Mouse (Mus musculus): Measurements from ENCODE around the gene S100a9.

The S100a9 gene

DNA sequence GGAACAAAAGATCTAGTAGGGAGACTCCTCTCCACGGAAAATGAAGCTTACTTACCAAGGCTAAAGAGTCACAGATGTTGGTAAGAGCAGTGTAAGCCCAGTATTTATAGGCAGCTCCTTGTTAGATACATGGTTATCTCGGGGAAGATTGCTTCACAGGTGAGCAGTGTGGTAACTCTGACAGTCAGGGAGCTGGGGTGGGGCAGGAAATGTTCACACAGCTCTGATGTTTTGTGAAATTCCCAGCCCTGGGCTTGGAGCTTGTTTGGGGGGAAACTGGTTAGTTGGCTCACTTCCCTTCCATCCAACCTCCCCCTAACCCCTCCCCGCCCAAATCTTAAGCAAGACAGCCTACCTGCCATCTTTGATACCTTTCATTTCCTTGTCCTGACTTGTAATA, at the start of gene S100a9:
Gene S100a9 (minus strand): TSS at position 109 of the 400 bp plus-strand sequence.
- no peak for DNase-seq (ENCODE audit: extremely low read depth, low read depth)

DNA sequence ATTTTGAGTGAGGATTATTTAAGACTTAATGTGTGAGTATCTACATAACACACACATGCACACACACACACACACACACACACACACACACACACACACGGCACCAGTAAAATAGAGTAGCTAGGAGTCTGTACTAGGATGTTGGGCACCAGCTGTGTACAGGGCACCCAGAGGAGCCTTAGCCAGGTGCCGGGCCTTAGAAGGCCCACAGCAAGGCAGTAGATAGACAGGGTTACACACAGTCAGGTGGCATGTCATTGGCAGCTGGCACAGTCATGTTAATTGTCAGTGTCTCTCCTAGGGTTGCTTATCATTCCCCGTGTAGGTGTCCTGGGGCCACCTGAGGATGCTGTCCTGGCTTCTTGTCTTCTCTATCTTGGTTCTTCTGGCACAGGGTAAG, 31.1 kb upstream of the S100a9 start, which contains the start of gene Pglyrp4:
Gene Pglyrp4 (plus strand): TSS at position 301 of the 400 bp plus-strand sequence.
- DNase-seq (ENCODE audit: extremely low read depth, low read depth) = no peak

- DNase-seq (ENCODE audit: extremely low read depth, low read depth) = peak; percentile 80
Observed at GRCm38 (mm10) chr3:90709591-90710460, 14.3 kb upstream of the S100a9 start.

DNA sequence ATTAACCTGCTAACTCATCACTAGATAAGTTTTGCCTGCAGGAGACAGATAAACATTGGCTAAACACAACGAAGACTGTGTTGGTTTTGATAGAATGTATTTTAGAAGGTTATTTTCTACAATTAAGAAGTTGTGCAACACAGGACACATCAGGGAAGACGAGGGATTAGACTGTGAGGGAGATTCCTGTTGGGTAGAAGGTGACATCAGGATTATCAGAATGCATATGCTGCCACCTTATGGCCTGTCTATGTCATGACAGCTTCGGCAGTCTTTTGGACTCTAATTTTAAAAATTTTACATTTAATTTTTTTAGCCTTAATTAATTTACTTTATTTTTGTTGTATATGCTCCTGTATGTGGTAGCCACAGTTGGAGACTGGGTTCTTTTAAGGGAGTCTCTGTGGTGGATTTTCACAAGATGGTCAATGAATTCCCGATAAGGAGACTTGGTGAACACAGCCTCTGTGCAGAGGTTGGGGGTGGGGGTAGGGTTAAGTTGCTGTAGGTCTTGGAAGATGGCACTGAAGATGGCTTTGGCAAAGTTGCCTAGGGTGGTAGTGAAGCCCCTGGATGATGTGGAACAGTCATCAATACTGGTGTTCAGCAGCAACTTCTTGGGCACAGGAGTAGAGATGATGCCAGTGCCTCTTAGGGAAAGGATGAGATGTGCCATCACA, 13.1 kb upstream of the S100a9 start:
- peak; percentile 37 for DNase-seq (ENCODE audit: extremely low read depth, low read depth)

DNA sequence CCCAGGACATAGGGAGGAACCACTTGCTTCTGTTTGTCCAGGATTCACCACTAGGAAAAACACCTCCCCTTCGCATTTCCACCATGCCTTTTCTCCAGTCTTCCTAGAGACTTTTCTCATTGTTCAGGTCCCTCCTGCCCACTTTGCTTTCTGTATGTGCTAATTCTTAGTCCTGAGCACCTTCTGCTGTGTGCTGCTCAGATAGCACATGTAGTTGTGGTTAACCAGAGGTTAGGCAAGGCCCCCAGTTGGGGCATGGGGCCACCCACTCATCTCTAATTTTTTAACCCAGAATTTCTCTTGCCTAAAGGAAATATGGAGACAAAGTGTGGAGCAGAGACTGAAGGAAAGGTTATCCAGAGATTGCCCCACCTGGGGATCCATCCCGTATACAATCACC, 6.7 kb upstream of the S100a9 start:
- DNase-seq (ENCODE audit: extremely low read depth, low read depth) = no peak

DNA sequence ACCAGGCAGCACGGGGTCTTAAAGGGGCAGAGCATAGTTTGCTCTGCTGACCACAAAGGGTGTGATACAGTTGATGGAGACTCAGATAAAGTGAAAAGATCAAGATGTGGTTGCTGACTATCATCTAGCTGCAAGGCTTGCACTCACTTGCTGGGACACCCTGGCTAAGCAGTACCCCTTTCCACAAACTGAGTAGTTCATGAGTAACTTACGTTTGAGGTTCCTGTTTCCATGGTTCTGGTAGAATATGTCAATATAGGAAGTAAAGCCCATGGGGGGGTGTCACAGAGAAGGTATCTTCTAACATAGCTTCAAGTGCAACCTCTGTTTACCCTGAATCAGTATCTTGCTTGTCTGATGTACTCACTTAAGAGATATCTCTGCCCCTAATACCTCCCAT, 2.0 kb downstream of the S100a9 start:
- no peak for DNase-seq (ENCODE audit: extremely low read depth, low read depth)

GRCm38 (mm10) chr3:90686835-90687234, 8.7 kb downstream of the S100a9 start:
- no peak for DNase-seq (ENCODE audit: extremely low read depth, low read depth)

DNA sequence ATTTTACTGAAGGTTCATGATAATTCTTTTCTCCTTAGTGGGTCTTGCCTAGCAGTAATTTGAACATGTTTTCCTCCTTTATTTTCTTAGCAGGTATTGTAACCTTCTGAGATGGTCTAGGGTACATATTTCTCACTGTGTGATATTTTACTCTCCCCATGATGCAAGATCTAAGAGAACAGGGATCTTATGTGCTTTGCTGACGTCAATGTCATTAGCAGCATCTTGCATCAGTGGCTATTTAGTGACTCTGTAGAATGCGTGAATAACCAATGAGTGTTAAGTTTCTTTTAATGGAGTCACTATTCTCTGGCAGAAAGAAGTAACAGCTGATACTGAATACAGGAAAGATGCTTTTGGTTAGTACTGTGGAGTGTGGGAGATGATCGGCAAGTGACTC, 11.6 kb downstream of the S100a9 start:
- no peak for DNase-seq (ENCODE audit: extremely low read depth, low read depth)

- no peak for DNase-seq (ENCODE audit: extremely low read depth, low read depth)
Observed at GRCm38 (mm10) chr3:90678656-90679055, 16.9 kb downstream of the S100a9 start.

GRCm38 (mm10) chr3:90668846-90669245, 26.7 kb downstream of the S100a9 start, which contains the start of gene S100a8:
TSS of gene S100a8 (plus strand) at chr3:90668978.
- DNase-seq (ENCODE audit: extremely low read depth, low read depth) = no peak

- DNase-seq (ENCODE audit: extremely low read depth, low read depth) = no peak
Observed at GRCm38 (mm10) chr3:90664219-90664618, 31.3 kb downstream of the S100a9 start.

DNA sequence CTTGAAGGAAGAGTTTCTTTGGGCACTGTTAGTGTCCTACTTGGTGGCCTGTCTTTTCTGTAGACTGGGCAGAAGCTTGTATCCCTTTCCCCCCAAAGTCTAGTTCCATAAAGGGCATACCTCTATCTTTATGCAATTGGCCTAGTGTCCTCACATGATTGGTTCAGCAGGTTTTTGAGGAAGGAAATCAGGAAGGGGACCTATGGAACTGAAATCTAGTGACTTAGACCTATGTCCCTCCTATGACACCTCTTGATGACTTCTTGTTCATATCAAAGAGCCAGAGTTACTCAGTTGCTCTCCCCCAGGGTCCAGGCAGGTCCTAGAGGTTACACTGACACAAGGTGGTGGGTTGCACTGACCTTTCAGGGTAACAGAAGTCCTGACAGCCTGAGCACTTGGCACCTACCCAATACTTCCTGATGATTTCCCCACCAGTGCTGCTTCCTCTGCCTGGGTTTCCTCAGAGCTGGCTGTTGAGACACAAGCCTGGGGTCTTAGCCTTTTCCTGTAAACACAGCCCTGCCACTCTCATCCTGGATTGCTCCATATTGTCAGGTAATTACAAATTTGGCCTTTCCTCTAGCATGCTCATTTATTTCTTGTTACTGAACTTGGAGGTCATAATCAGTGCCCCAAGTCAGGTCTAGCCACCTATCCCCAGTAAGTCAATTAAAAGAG, 36.0 kb downstream of the S100a9 start:
- no peak for DNase-seq (ENCODE audit: extremely low read depth, low read depth)

DNA sequence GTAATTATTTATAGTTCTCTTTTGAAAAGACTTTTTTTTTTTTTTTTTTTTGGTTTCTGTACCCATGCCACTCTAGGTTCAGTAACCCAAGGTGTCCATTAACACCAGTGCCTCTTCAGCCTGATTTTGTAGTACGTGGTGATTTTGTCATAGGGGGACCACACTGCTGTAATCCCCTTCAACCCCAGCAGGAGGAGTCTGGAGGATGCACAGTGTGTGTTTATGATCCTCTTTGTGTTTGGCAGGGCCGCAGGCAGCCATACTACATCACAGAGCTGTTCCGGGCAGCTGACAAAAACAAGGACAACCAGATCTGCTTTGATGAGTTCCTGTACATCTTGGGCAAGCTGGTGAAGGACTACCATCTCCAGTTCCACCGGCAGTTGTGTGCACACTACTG, 38.1 kb downstream of the S100a9 start:
- no peak for DNase-seq (ENCODE audit: extremely low read depth, low read depth)

DNA sequence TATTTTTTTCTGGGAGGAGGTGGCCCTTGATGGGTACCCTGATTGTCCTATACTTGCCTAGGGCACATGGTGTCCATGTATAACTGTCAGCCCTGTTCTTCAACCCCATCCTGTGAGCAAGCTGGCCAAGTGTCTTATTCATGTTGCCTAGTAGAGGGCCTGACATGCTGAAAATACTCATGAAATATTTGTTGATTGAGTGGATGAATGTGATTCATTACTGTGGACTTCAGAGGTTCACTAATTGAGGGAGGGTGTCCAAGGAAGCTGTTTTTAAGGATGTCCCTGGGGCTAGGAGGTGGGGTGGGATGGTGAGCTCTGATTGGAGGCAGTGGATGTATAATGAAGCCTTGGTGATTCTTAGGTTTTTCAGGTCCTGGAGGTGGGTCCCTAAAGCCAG, 41.8 kb downstream of the S100a9 start, which contains the start of gene S100a7a:
Gene S100a7a (plus strand): TSS at position 301 of the 400 bp plus-strand sequence.
- DNase-seq (ENCODE audit: extremely low read depth, low read depth) = no peak

GRCm38 (mm10) chr3:90652878-90653508, 42.5 kb downstream of the S100a9 start:
- peak; percentile 38 for DNase-seq (ENCODE audit: extremely low read depth, low read depth)

GRCm38 (mm10) chr3:90649832-90650231, 45.7 kb downstream of the S100a9 start:
- no peak for DNase-seq (ENCODE audit: extremely low read depth, low read depth)

DNA sequence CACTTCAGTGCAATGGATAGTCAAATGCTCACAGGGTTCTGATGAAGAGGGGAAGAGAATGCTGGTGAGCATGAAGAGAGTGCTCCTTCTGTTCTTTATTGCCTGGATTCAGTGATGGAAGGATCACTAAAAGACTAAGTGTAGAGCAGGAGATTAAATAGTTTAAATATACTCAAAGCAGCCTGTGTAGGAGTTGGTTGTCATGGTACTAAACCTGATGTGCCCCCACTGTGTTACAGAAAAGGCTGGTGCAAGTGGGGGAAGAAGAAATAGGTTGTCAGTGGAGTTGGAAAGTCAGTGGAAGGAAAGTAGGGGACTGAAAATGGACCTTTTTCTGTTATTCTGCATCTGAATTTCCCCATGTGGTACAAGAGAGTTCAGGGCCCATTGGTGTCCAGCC, 46.5 kb downstream of the S100a9 start:
- DNase-seq (ENCODE audit: extremely low read depth, low read depth) = no peak

DNA sequence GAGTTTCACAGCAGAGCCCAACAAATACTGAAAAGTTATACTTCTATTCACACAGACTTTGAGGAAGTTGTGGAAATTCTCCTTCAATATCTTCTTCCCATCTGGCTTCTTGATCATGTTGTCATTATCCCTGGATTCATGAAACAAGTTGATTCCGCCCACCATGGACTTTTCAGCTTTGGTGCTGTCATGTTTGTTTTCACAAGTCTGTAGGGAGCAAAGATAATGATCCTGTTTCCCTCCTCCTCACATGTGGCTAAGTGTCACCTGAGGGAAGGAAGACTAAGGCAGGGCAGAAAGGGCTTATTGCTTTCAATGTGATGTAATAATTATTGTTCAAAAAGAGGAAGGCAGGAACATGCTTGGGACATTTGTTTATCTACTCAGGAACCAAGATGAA, 48.2 kb downstream of the S100a9 start:
- no peak for DNase-seq (ENCODE audit: extremely low read depth, low read depth)

DNA sequence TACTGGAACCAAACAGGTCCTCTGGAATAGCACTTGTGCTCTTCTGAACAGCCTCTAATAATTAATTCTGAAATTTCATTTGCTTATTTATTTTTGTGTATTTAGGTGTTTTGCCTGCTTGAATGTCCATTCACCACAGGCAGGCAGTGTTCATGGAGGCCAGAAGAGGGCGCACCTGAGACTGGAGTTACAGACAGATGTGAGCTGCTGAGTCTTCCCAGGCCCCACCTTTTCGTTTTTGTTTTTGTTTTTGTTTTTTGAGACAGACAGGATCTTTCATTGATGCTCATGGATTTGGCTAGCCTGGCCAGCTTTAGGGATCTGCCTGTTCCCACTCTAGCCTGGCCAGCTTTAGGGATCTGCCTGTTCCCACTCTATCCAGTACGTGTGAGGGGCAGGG, 51.3 kb downstream of the S100a9 start:
- peak; percentile 29 for DNase-seq (ENCODE audit: extremely low read depth, low read depth)
